Mouse (Mus musculus): ENCODE data around the gene Plcb2. TPM values are rescaled to one million over a fixed set of nuclear protein-coding genes. Genes with fewer than 3 reads are reported as not detected.

Plcb2 gene
- polyA plus RNA-seq (2016; fragmentation: Nextera tagmentation; extraction: Ambion mirVana) = 0.38 and 0.46 TPM in 2 replicates

- H3K36me3 ChIP-seq (replicated peaks) = no peaks in the 10 kb centered on the region
- no peak for DNase-seq (ENCODE audit: extremely low spot score, low spot score)
- H3K27me3 ChIP-seq (ENCODE audit: poor library complexity, severe bottlenecking) = peaks cover 90% of the 10 kb centered on the region
- H3K4me1 ChIP-seq = peaks cover 18% of the 10 kb centered on the region
- H3K9me3 ChIP-seq = no peaks in the 10 kb centered on the region
- H3K27ac ChIP-seq = no peak within 1 kb of the TSS
- H3K4me3 ChIP-seq = no peak within 1 kb of the TSS
- WGBS = 14% methylated on average over 7 of the region's 7 CpGs
Measured at GRCm38 (mm10) chr2:118728337-118728736, at the start of gene Plcb2. TSS of gene Plcb2 (minus strand) at chr2:118728438.

DNA sequence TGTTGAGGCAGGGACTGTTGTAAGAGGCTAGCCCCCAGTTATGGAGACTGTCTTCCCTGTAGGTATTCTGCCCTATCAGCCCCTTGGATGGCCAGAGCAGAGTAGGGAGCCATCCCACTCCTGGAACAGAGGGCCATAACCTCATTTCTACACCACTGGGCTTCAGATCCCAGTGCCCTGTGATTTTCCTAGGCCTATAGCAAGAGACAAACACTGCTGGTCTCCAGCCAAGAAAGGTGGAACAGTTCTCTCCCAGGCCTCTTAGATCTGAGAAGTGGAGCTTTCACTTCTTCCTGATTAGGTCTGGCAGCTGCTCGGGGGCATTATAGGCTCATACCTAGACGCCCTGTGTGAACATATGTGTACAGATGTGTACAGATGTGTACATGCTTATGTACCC is 48.1 kb upstream of the Plcb2 start:
- Histone ChIP-seq H3K36me3 (replicated peaks) (no peaks in the 10 kb centered on the region), H3K27me3 (ENCODE audit: poor library complexity, severe bottlenecking) (peaks cover 23% of the 10 kb centered on the region), H3K4me1 (peaks cover 16% of the 10 kb centered on the region), H3K4me3 (no peak overlapping the region), H3K27ac (no peak overlapping the region), H3K9me3 (no peaks in the 10 kb centered on the region)
- WGBS = 81% methylated on average over 2 of the region's 2 CpGs
- no peak for DNase-seq (ENCODE audit: extremely low spot score, low spot score)

DNA sequence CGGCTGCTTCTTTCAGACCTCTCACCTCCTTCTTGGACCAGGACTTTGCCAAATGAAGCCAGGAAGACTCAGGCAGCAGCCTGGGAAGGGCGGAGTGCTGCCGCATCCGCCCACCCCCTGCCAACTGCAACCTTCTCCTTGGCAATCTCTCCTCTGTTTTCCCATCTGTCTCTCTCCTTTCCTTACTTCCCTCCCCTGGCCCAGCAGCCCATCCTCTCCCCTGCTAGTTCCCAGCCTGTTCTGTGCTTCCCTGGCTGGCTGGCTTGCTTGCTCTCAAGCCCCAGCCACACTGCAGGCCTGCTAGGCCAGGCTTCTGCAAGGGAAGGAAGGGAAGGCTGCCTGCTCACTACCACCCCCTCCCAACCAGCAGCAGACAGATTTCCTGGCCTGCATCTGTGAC is 47.6 kb upstream of the Plcb2 start:
- H3K9me3 ChIP-seq = no peaks in the 10 kb centered on the region
- no peaks in the 10 kb centered on the region for H3K36me3 ChIP-seq (replicated peaks)
- H3K27ac ChIP-seq = no peak overlapping the region
- peaks cover 16% of the 10 kb centered on the region for H3K4me1 ChIP-seq
- no peak overlapping the region for H3K4me3 ChIP-seq
- no peak for DNase-seq (ENCODE audit: extremely low spot score, low spot score)
- peaks cover 19% of the 10 kb centered on the region for H3K27me3 ChIP-seq (ENCODE audit: poor library complexity, severe bottlenecking)
- WGBS = 93% methylated on average over 3 of the region's 4 CpGs

- Histone ChIP-seq H3K27me3 (ENCODE audit: poor library complexity, severe bottlenecking) (peaks cover 15% of the 10 kb centered on the region), H3K9me3 (no peaks in the 10 kb centered on the region), H3K27ac (no peak overlapping the region), H3K4me1 (peaks cover 16% of the 10 kb centered on the region), H3K36me3 (replicated peaks) (no peaks in the 10 kb centered on the region), H3K4me3 (no peak overlapping the region)
- no peak for DNase-seq (ENCODE audit: extremely low spot score, low spot score)
- 77% methylated on average over 1 of the region's 1 CpGs for WGBS
Measured at GRCm38 (mm10) chr2:118775396-118775795, 47.2 kb upstream of the Plcb2 start.

GRCm38 (mm10) chr2:118774536-118774935 is 46.3 kb upstream of the Plcb2 start:
- H3K27me3 ChIP-seq (ENCODE audit: poor library complexity, severe bottlenecking) = peaks cover 7% of the 10 kb centered on the region
- DNase-seq (ENCODE audit: extremely low spot score, low spot score) = no peak
- 93% methylated on average over 2 of the region's 2 CpGs for WGBS
- H3K36me3 ChIP-seq (replicated peaks) = no peaks in the 10 kb centered on the region
- H3K27ac ChIP-seq = no peak overlapping the region
- H3K4me1 ChIP-seq = peaks cover 8% of the 10 kb centered on the region
- no peak overlapping the region for H3K4me3 ChIP-seq
- H3K9me3 ChIP-seq = no peaks in the 10 kb centered on the region

- Histone ChIP-seq H3K27me3 (ENCODE audit: poor library complexity, severe bottlenecking) (no peaks in the 10 kb centered on the region), H3K4me1 (no peaks in the 10 kb centered on the region; the same call in 1 of the 2 replicates), H3K9me3 (no peaks in the 10 kb centered on the region), H3K27ac (no peak within 1 kb of the TSS), H3K36me3 (replicated peaks) (no peaks in the 10 kb centered on the region), H3K4me3 (no peak within 1 kb of the TSS)
- 76% methylated on average over 6 of the region's 6 CpGs for WGBS
- no peak for DNase-seq (ENCODE audit: extremely low spot score, low spot score)
Measured at GRCm38 (mm10) chr2:118772158-118772874, 44.1 kb upstream of the Plcb2 start, which contains the start of gene Phgr1. TSS of gene Phgr1 (plus strand) at chr2:118772769.

GRCm38 (mm10) chr2:118766041-118767033 is 38.1 kb upstream of the Plcb2 start:
- whole genome bisulfite sequencing = 77% methylated on average over 10 of the region's 10 CpGs
- H3K27ac ChIP-seq = no peak overlapping the region
- H3K27me3 ChIP-seq (ENCODE audit: poor library complexity, severe bottlenecking) = peaks cover 31% of the 10 kb centered on the region
- no peaks in the 10 kb centered on the region for H3K36me3 ChIP-seq (replicated peaks)
- H3K4me1 ChIP-seq = peaks cover 31% of the 10 kb centered on the region
- no peak overlapping the region for H3K4me3 ChIP-seq
- no peaks in the 10 kb centered on the region for H3K9me3 ChIP-seq
- DNase-seq (ENCODE audit: extremely low spot score, low spot score) = no peak

DNA sequence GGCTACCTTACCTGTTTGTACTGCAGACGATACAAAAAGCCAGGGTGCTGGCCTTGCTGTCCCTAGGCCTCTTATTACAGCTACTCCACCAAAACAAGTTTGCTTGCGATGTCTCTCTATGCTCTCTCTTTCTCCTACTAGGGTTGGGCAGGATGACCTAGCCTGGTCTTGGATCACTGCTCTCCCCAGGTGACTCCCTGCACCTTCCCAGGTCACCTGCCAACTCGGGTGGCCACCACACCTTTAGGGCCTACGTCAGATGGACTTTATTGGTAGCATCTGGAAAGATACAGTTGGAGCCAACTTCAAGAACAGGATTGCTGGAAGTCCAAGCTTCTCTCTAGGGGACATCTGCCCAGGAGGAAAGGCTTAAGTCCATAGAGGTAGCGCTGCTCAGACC is 36.6 kb upstream of the Plcb2 start:
- peaks cover 36% of the 10 kb centered on the region for H3K4me1 ChIP-seq
- WGBS = 83% methylated on average over 5 of the region's 5 CpGs

DNA sequence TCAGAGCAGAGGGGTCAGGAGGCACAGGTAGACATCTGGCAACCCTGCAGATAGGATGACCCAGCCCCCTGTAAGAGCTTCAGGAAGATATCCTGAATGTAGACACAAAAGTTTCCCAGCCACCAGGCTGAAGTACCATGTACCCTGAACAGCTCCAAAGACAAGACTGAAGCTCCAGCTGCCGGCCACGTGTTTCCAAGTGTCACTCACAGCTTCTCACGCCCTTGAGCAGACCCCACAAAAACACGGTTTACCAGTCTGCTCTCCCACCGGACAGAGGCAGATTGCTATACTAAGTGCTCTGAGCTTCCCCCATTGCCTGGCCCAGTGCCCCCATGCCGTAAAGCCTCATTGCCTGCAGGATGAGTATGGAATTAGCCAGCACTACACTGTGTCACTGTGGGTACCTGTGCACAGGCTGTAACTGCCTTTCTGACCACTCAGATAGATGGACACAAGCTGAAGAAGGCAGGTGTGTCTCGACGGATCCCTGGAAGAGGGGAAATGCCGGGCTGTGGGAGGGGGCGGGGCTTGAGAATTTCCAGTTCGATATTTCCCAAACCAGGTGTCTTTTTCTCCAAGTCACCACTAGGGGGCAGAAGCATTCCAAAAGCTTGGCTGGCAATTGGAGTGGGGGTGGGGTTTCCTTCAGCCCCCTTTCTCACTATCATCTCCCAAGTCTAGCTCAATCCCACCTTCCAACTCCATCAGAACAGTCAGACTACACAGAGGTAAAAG is 36.0 kb upstream of the Plcb2 start:
- peak; percentile 46 for DNase-seq (ENCODE audit: extremely low spot score, low spot score)
- H3K4me3 ChIP-seq = no peak overlapping the region; the same call in 1 of the 2 replicates
- H3K27me3 ChIP-seq (ENCODE audit: poor library complexity, severe bottlenecking) = peaks cover 52% of the 10 kb centered on the region
- no peaks in the 10 kb centered on the region for H3K9me3 ChIP-seq
- no peaks in the 10 kb centered on the region for H3K36me3 ChIP-seq (replicated peaks)
- WGBS = 29% methylated on average over 11 of the region's 11 CpGs
- no peak overlapping the region for H3K27ac ChIP-seq
- peaks cover 42% of the 10 kb centered on the region for H3K4me1 ChIP-seq

More for the DNA sequence above, 36.6 kb upstream of the Plcb2 start:
- no peak overlapping the region for H3K4me3 ChIP-seq
- H3K27me3 ChIP-seq (ENCODE audit: poor library complexity, severe bottlenecking) = peaks cover 46% of the 10 kb centered on the region
- H3K36me3 ChIP-seq (replicated peaks) = no peaks in the 10 kb centered on the region
- DNase-seq (ENCODE audit: extremely low spot score, low spot score) = no peak
- H3K27ac ChIP-seq = no peak overlapping the region
- no peaks in the 10 kb centered on the region for H3K9me3 ChIP-seq

DNA sequence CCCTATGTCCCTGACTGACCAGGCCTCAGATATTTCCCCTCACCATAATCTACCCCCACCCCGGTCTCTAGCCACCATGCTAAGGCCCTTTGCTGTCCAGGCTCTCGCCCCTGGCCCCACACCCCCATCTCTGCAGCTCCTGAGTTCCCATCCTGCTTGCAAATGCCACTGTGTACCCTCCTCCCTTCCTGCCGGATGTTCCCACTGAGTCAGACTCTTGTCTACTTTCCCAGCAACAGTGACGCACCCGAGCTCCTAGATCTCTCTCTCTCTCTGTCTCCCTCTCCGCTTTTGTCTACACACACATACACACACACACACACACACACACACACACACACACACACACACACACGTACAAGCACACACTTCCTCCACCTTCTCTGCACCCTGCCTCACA is 35.2 kb upstream of the Plcb2 start:
- 65% methylated on average over 7 of the region's 7 CpGs for WGBS
- H3K9me3 ChIP-seq = no peaks in the 10 kb centered on the region
- peaks cover 60% of the 10 kb centered on the region for H3K27me3 ChIP-seq (ENCODE audit: poor library complexity, severe bottlenecking)
- H3K4me1 ChIP-seq = peaks cover 42% of the 10 kb centered on the region
- H3K36me3 ChIP-seq (replicated peaks) = no peaks in the 10 kb centered on the region
- peak overlapping the region; percentile 86; the same call in 1 of the 2 replicates for H3K27ac ChIP-seq
- no peak overlapping the region for H3K4me3 ChIP-seq
- no peak for DNase-seq (ENCODE audit: extremely low spot score, low spot score)

DNA sequence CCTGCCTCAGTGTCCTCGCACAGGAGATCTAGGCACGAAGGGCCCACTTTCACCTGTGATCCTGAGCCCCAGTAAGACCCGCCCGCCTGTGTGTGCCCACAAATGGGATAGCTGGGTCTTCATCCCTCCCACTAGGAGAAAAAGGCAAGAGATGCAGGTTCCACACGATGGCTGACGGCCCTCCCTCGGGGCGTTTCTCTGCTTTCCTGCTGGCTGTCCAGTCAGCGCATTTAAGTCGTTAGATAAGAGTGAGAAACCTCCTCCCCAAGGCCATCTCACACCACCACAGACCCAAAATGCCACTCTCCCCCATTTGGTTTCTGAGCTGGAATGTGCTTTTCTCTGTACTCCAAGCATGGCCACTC is 34.5 kb upstream of the Plcb2 start:
- 9% methylated on average over 10 of the region's 10 CpGs for WGBS
- peak overlapping the region; percentile 86 for H3K27ac ChIP-seq
- DNase-seq (ENCODE audit: extremely low spot score, low spot score) = no peak
- H3K4me1 ChIP-seq = peaks cover 42% of the 10 kb centered on the region
- H3K4me3 ChIP-seq = peak overlapping the region; percentile 43
- no peaks in the 10 kb centered on the region for H3K36me3 ChIP-seq (replicated peaks)
- H3K27me3 ChIP-seq (ENCODE audit: poor library complexity, severe bottlenecking) = peaks cover 67% of the 10 kb centered on the region
- H3K9me3 ChIP-seq = no peaks in the 10 kb centered on the region
